Mouse (Mus musculus) adrenal gland, postnatal 36 days (tissue): ENCODE measurements around the gene Rbbp8nl. TPM values are rescaled to one million over a fixed set of nuclear protein-coding genes. Genes with fewer than 3 reads are reported as not detected.

Experiments
- DNase-seq, 2 experiments: peaks; one replicate each; pipeline ENCODE4 v3.0.0; 2021; ENCODE audit warnings: mixed read lengths in 1 of 2
- total RNA-seq, 2 experiments: library from RNA; stranded (reverse); gene quantifications; 2 replicates each; pipeline ENCODE4 v1.2.3; 2021

The Rbbp8nl gene
- total RNA-seq, 2 experiments from 2014 or later: not detected

DNA sequence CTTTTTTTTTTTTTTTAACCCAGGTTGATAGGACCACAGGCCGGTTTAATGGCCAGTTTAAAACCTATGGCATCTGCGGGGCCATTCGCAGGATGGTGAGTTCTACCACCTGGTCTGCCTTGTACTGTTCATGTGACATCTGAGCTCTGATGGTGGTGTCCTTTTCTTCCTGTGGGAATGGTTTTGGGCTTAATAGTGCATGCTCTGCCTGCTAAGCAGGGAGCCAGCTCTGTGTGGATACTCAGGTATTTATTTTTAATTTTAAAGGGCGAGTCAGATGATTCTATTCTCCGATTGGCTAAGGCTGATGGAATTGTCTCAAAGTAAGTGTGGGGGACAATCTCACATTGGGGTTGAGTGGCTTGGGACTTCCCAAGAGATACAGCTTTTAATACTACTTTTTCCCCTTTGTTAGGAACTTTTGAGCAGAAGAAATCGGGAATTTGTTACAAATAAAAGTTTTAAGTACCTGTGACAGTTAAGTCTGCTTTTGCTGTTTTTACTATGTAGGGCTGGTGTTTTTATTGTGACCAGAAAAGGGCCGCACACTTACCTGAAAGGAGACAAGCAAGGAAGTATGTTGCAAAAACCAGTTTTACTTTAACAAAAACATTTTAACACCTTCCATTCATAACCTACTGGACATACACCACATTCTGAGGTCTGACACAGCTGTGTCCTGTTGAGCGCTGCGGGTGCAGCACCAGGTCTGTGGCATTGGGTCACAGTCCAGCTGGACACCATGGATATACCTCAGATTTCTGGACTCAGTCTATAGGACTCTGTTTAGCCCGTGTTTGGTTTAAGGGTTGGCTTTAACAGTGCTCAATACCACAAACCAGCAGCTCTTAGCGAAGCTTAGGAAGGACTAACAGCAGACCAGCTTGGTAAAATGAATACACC lies 31.5 kb downstream of the Rbbp8nl start:
- no peak for DNase-seq

- DNase-seq: peak; percentile 98
These were observed 32.6 kb downstream of the Rbbp8nl start, which contains the start of gene Rps21 for GRCm38 (mm10) chr2:180257001-180257521. TSS of gene Rps21 (plus strand) at chr2:180257377.

GRCm38 (mm10) chr2:180256296-180257000 lies 33.2 kb downstream of the Rbbp8nl start:
- DNase-seq: no peak

GRCm38 (mm10) chr2:180255701-180256100 lies 34.0 kb downstream of the Rbbp8nl start:
- no peak for DNase-seq

- no peak for DNase-seq
These were observed 35.1 kb downstream of the Rbbp8nl start for GRCm38 (mm10) chr2:180254436-180255209.

DNA sequence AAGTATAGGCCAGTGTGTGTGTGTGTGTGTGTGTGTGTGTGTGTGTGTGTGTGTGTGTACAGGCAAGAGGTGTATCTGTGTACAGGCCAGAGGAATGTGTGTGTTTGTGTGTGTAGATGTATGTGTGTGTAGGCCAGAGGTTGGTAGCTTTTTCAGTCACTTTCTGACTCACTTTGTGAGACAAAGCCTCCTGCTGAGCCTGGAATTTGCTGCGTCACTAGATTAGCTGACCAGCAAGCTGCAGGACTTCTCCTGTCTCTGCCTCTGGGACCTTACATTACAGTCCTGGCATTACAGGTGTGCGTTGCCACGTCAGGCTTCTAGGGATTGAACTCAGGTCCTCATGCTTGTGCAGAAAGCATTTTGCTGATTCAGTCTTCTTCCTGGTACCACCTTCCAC lies 37.8 kb downstream of the Rbbp8nl start:
- no peak for DNase-seq

DNA sequence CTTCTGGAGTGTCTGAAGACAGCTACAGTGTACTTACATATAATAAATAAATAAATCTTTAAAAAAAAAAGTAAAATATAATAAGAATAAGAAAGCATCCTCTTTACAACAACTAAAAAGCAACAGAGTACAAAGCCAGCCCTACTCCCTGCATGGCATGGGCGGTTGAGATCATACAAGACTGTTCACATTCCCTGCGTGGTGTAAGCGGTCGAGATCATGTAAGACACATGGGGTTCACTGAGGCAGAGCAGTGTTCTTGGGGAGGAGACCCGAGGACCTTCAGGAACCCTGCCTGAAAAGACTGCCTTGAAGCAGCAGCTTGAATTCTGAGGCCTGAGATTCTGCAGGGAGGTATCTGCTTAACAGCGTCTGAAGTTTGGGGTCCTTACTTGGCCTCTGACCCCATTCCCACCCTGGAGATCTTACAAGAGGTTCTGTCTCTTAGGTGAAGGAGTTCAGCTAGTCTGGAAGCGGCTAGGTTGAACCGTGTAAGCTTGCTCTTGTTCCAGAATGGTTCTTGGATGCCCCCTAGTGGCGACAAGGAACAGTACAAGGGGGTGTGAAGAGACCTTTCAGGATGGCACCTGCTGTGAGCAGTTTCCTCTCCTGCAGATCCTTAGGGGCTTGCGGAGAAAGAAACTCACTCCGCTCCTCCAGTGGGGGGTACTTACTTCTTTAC lies 38.6 kb downstream of the Rbbp8nl start:
- peak; percentile 86 for DNase-seq

- peak in 1 of 2 experiments; percentile 30 for DNase-seq
These were observed 40.6 kb downstream of the Rbbp8nl start for GRCm38 (mm10) chr2:180248947-180249660.

- DNase-seq: no peak
These were observed 41.8 kb downstream of the Rbbp8nl start for GRCm38 (mm10) chr2:180247916-180248315.

DNA sequence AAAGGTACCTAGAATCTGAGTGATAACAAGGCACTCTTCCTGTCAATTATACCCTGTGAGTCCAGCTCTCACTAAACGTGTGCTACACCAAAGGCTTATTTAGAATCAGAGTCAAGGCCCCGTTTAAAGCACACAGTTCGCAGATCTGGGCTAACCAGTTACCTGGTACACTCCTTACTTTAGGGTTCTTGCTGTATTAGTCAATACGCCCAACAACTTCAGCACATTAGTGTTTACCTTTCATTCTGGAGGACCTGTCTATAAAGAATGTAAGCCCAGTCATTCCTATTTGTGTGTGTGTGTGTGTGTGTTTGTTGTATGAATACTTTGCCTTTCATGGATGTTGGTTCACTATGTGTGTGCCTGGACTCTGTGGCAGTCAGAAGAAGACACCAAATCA lies 46.6 kb downstream of the Rbbp8nl start:
- DNase-seq: no peak

- DNase-seq: no peak
These were observed 51.1 kb downstream of the Rbbp8nl start for GRCm38 (mm10) chr2:180238591-180238990.

- no peak for DNase-seq
These were observed 51.9 kb downstream of the Rbbp8nl start for GRCm38 (mm10) chr2:180237601-180238345.

GRCm38 (mm10) chr2:180236930-180237329 lies 52.7 kb downstream of the Rbbp8nl start:
- no peak for DNase-seq

DNA sequence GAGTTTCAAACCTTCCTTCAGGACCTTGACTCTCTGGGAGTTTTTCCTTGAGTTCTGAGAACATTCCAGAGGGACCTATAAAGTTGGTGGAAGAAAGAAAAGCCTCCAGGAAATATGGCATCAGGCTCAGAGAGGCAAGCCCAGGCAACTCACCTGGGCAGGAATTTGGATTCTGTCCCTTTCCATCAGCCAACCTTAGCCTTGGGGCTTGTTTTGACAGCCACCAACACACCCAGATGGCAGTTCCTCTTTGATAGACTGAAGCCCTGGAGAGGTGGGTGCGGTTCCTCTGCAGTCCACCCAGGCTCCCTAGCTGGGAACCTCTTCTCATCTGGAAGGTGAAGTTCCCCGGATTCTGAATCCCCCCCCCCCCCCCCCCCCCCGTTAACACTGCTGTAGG lies 53.2 kb downstream of the Rbbp8nl start:
- DNase-seq: no peak

GRCm38 (mm10) chr2:180235788-180236187 lies 53.9 kb downstream of the Rbbp8nl start:
- DNase-seq: no peak

DNA sequence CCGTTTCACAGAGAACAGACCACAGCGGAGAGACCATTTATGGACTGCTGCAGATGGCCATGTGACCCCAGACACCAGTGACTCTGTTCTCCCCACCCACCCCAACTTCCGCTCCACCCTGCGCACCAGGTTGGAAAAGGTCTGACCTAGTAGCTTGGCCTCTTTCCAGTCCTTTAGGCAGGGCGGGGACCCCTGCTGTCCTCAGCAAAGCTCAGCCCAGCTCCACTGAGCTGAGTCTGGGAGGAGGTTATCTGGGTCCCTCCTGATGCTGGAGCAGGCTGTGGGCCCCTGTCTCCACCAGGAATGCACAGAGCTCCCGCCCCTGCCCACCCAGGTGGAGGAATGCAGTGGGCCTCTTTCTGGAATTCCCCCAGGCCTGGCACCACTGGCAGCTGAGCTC lies 54.7 kb downstream of the Rbbp8nl start:
- no peak for DNase-seq

DNA sequence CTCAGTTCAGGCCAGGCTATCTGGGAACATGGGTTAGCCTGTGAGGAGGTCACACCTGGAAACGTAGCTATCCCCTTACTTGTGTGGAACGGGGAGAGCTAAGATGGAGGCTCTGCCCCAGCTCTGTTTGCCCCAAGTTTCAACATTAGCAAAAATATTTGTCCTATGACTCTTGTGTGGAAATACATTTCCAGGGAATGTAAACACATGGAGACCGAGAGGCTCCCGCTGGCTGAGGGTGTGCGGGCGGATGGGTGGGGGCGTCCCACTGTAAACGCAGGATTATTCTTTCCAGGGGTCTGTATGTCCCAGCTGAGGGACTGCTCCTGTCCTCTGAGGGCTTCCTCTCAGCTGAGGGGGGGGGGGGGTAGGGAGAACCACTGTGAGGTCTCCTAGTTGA lies 55.3 kb downstream of the Rbbp8nl start:
- no peak for DNase-seq

DNA sequence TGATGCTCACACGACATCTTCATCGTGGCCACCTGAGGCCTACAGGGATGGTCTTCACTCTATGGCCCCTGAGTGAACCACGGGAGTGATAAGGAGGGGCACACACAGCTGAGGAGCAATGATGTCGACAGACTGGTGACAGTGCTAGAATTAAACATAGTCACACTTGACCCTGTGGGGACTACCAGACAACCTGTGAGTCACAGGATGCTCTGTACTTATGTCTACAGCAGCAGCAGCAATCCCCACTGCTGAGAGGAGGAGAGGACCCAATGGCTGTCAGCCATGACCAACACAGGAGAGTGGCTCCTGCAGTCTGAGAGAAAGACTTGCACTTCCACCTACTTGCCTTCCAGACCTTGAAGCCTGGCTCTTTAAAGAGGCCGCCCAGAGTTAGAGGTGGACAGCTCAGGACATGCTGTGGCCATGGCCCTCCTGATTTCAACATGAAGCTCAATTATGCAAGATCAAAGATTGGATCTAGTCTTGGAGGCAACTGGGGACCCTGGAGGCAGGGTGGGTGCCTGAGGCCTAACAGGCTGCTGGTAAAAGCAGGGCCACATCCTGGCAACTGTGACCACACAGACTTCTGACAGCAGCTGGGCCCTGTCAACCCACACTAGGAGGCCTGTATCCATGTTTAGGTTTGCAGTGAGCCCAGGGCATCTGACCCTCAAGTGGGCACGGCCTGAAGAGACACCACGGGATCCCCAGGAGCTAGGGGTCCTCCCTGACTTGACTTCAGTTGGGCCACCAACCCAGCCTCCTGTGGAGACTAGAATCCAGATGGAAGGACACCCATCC lies 56.4 kb downstream of the Rbbp8nl start:
- no peak for DNase-seq

GRCm38 (mm10) chr2:180230482-180230881 lies 59.2 kb downstream of the Rbbp8nl start:
- DNase-seq: no peak
